Mouse (Mus musculus) forebrain, embryonic 14.5 days (tissue): ENCODE measurements around the gene Glp2r. TPM values are rescaled to one million over a fixed set of nuclear protein-coding genes. Genes with fewer than 3 reads are reported as not detected.

Experiments used
- ATAC-seq: fragments of 200-750 bp; cut with Nextera tagmentation; 2 replicates; pipeline ENCODE4 v1.8.0; 2017; ENCODE audit warnings: mild to moderate bottlenecking, moderate library complexity
- DNase-seq: peaks from one replicate; pipeline ENCODE4 v3.0.0-alpha.2; 2015; ENCODE audit warnings: low spot score
- H3K27ac ChIP-seq: fragments of 300-500 bp; sonication (generic); 2 replicates; pipeline ENCODE4 v1.5.1; 2014; ENCODE audit warnings: low read depth, mild to moderate bottlenecking, control low read depth, low read length, moderate library complexity
- H3K27me3 ChIP-seq: fragments of 300-500 bp; sonication (generic); replicated peaks from 2 replicates; pipeline ENCODE4 v1.6.1; 2014; ENCODE audit warnings: low read length, control low read depth, mixed read lengths; ENCODE audit not compliant: control insufficient read depth, insufficient read depth
- H3K36me3 ChIP-seq: fragments of 300-500 bp; sonication (generic); 2 replicates; pipeline ENCODE4 v1.6.1; 2014; ENCODE audit warnings: low read length, control low read depth; ENCODE audit not compliant: control insufficient read depth, insufficient read depth
- H3K4me1 ChIP-seq: fragments of 300-500 bp; sonication (generic); 2 replicates; pipeline ENCODE4 v1.6.1; 2014; ENCODE audit warnings: antibody characterized with exemption, low read length, control low read depth; ENCODE audit not compliant: control insufficient read depth, insufficient read depth
- H3K4me2 ChIP-seq: fragments of 300-500 bp; sonication (generic); 2 replicates; pipeline ENCODE4 v1.6.1; 2014; ENCODE audit warnings: mild to moderate bottlenecking, control low read depth, low read length
- H3K4me3 ChIP-seq: fragments of 300-500 bp; sonication (generic); 2 replicates; pipeline ENCODE4 v1.5.1; 2014; ENCODE audit warnings: low read depth, low read length, control low read depth
- H3K9ac ChIP-seq: fragments of 300-500 bp; sonication (generic); 2 replicates; pipeline ENCODE4 v1.6.1; 2014; ENCODE audit warnings: mild to moderate bottlenecking, low read length, control low read depth, moderate library complexity
- H3K9me3 ChIP-seq: fragments of 300-500 bp; sonication (generic); replicated peaks from 2 replicates; pipeline ENCODE4 v1.6.1; 2016; ENCODE audit warnings: low read length, control low read depth, mixed read lengths; ENCODE audit not compliant: control insufficient read depth
- WGBS: fragments of 180-500 bp; shearing (Covaris S2); extraction: QIAGEN DNeasy Blood & Tissue Kit; methylation state at CpG from one replicate; pipeline ENCODE4 v1.1.7; 2014; 5-methylcytosine and 5-hydroxymethylcytosine counted together
- polyA plus RNA-seq: library from polyadenylated mRNA; unstranded; fragments of >200 nt; fragmentation: Nextera tagmentation; extraction: Ambion mirVana; gene quantifications from 2 replicates; pipeline ENCODE4 v1.2.1, GENCODE M21; 2014

Glp2r gene
- polyA plus RNA-seq, 1 experiment from 2014 or later, result 0.05 TPM

DNA sequence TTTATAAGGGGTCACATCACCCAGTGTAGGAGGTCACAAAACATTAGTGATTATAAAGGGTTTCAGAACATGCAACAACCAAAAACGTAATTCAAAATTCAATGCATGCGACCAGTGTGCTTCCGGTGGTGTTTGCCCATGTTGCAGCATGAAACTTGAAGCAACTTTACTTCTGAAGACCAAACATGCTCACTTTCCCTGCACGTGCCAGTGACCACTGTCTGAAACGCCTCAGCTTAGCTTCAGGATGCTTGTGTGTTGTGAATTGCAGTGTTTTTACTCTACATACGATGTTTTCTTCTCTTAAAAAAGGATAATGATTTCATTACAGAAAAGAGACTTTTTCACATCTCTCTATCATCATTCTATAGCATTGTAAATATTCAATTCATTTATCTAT lies 32.6 kb downstream of the Glp2r start:
- ATAC-seq, result no peak
- Histone ChIP-seq H3K27ac (no peak overlapping the region), H3K9ac (no peak overlapping the region), H3K9me3 (no peaks in the 10 kb centered on the region), H3K27me3 (no peaks in the 10 kb centered on the region), H3K4me3 (no peak overlapping the region), H3K4me1 (no peaks in the 10 kb centered on the region), H3K4me2 (no peak overlapping the region), H3K36me3 (no peaks in the 10 kb centered on the region)
- DNase-seq, result no peak
- WGBS, result 83% methylated on average over 6 of the region's 6 CpGs

GRCm38 (mm10) chr11:67734597-67734996 lies 36.4 kb downstream of the Glp2r start:
- no peak for ATAC-seq
- WGBS, result 84% methylated on average over 3 of the region's 3 CpGs

GRCm38 (mm10) chr11:67733726-67734125 lies 37.2 kb downstream of the Glp2r start:
- no peak for ATAC-seq
- Histone ChIP-seq H3K4me3 (no peak overlapping the region), H3K4me1 (no peaks in the 10 kb centered on the region), H3K9ac (no peak overlapping the region), H3K4me2 (no peak overlapping the region), H3K27me3 (no peaks in the 10 kb centered on the region), H3K9me3 (no peaks in the 10 kb centered on the region), H3K36me3 (no peaks in the 10 kb centered on the region), H3K27ac (no peak overlapping the region)
- DNase-seq, result no peak
- WGBS, result 93% methylated on average over 1 of the region's 1 CpGs

More at GRCm38 (mm10) chr11:67734597-67734996, 36.4 kb downstream of the Glp2r start:
- Histone ChIP-seq H3K36me3 (no peaks in the 10 kb centered on the region), H3K9me3 (no peaks in the 10 kb centered on the region), H3K27me3 (no peaks in the 10 kb centered on the region), H3K9ac (no peak overlapping the region), H3K4me3 (no peak overlapping the region), H3K4me1 (no peaks in the 10 kb centered on the region), H3K4me2 (no peak overlapping the region), H3K27ac (no peak overlapping the region)
- no peak for DNase-seq

GRCm38 (mm10) chr11:67731056-67731455 lies 39.9 kb downstream of the Glp2r start:
- DNase-seq, result no peak
- Histone ChIP-seq H3K4me1 (no peaks in the 10 kb centered on the region), H3K9me3 (no peaks in the 10 kb centered on the region), H3K27ac (no peak overlapping the region), H3K9ac (no peak overlapping the region), H3K27me3 (no peaks in the 10 kb centered on the region), H3K4me2 (no peak overlapping the region), H3K36me3 (no peaks in the 10 kb centered on the region), H3K4me3 (no peak overlapping the region)
- no peak for ATAC-seq
- 93% methylated on average over 2 of the region's 2 CpGs for WGBS

DNA sequence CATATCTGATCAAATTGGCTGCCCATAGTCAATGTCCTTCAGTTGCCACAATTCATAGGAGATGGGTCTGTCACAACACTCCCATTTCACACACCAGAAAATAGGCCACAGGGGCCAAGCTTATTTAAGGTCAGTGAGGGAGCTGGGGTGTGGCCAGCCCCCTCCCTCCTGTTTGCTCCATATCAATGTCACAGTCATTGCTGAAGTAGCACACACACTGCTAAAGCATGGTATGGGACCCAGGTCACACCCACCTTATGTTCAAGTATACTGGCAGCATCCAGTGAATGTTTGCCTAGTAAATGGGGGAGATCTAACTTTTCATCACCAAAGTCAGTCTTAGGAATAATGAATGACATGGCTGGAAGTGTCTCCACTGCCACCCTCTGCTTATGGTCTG lies 42.2 kb downstream of the Glp2r start:
- Histone ChIP-seq H3K9me3 (no peaks in the 10 kb centered on the region), H3K4me2 (no peak overlapping the region), H3K27ac (no peak overlapping the region), H3K4me3 (no peak overlapping the region), H3K27me3 (no peaks in the 10 kb centered on the region), H3K36me3 (no peaks in the 10 kb centered on the region), H3K9ac (no peak overlapping the region), H3K4me1 (no peaks in the 10 kb centered on the region)
- ATAC-seq (no peak), DNase-seq (no peak)

DNA sequence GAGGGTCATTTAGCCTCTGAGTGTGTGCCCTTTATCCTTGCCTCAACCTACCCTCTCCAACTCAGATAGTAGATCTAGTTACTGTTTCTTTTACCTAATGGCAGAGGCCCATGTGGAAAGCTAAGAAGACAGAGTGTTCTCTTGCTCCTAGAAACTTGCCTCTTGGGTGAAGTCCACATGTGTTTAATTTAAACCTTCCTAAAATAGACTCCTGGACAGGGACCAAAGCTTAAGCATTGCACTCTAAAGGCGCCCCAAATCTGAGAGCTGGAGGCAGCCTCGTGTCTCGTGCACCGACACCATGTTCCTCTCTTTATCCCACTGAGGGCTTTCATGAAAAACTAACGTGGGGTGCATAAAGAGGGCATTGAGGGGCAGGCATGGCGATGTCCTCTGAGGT lies 43.9 kb downstream of the Glp2r start:
- H3K4me2 ChIP-seq, result no peak overlapping the region
- no peaks in the 10 kb centered on the region for H3K27me3 ChIP-seq
- no peak overlapping the region for H3K27ac ChIP-seq
- no peak overlapping the region for H3K9ac ChIP-seq
- DNase-seq (no peak), ATAC-seq (no peak)
- no peak overlapping the region for H3K4me3 ChIP-seq
- no peaks in the 10 kb centered on the region for H3K9me3 ChIP-seq
- no peaks in the 10 kb centered on the region for H3K36me3 ChIP-seq
- no peaks in the 10 kb centered on the region for H3K4me1 ChIP-seq
- 86% methylated on average over 6 of the region's 6 CpGs for WGBS

DNA sequence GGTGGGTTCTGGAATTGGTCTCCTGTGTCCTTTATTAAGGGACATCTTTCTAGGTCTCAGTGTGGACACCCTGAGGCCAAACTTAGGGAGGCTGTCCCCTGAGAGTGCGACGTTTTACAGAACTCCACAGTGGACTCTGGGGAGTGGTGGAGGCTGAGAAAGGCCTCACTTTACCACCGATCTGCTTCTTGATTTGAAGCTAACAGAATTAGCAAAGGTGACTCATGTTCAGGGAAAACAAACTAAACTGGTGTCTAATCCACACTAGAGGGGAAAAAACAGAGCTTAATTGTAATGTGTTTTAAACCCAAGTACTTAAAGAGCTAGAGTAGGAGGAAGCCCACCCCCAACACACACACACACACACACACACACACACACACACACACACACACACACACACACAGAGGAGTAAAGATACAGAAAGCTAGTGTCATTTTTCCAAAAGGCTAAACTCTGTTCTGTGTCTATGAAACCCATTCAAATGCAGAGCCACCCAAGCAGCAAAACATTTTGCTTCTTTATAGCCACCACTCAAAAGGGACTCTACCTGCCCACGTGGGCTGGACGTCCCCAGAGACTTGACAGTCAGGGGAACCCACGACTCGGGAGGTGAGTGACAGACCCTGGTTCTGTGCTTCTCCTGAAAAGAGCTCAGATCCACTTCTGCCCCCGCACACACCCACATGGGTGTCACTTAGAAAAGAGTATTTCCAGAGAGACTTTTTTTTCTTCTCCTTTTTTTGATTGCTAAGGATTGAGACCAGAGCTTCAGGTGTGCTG lies 47.5 kb downstream of the Glp2r start:
- Histone ChIP-seq H3K4me3 (no peak overlapping the region), H3K27me3 (no peaks in the 10 kb centered on the region), H3K9me3 (no peaks in the 10 kb centered on the region), H3K4me1 (no peaks in the 10 kb centered on the region), H3K9ac (no peak overlapping the region), H3K27ac (no peak overlapping the region), H3K36me3 (no peaks in the 10 kb centered on the region), H3K4me2 (no peak overlapping the region)
- ATAC-seq (no peak), DNase-seq (no peak)
- whole genome bisulfite sequencing, result 81% methylated on average over 8 of the region's 8 CpGs

DNA sequence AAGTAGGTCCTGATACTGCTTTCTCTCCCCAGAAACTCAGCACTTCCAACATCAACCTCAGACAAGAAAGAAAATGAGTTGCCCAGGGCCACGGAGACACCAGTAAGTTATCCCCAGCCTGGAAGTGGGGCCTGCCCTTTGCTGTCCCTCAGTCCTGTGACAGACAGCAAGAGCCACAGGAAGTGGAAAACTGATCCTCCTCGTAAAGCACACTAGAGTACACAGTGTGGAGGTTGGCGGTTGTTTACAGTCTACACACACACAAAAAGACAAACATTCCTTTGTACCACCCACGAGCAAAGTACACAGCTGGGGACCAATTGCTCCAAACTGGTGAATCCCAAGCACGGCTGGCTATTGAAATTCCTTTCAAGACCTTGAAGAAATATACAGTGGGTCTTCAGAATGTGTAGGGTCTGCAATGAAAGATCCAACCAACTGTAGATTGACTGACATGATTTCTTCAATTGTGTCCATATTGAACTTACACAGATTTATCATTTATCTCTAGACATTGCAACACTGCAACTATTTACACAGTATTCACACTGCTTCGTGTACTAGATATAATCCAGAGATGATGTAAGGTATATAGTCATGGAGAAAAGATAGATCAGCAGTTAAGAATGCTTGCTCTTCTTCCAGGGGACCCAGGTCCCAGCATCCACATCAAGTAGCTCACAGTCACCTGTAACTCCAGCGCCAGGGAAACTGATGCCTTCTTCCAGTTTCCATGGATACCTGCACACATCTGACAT lies 48.4 kb downstream of the Glp2r start:
- WGBS, result 71% methylated on average over 7 of the region's 7 CpGs
- no peaks in the 10 kb centered on the region for H3K4me1 ChIP-seq
- ATAC-seq (no peak), DNase-seq (no peak)
- no peaks in the 10 kb centered on the region for H3K27me3 ChIP-seq
- no peak overlapping the region for H3K9ac ChIP-seq
- no peaks in the 10 kb centered on the region for H3K9me3 ChIP-seq
- H3K27ac ChIP-seq, result no peak overlapping the region
- no peak overlapping the region for H3K4me2 ChIP-seq
- H3K36me3 ChIP-seq, result no peaks in the 10 kb centered on the region
- H3K4me3 ChIP-seq, result no peak overlapping the region

DNA sequence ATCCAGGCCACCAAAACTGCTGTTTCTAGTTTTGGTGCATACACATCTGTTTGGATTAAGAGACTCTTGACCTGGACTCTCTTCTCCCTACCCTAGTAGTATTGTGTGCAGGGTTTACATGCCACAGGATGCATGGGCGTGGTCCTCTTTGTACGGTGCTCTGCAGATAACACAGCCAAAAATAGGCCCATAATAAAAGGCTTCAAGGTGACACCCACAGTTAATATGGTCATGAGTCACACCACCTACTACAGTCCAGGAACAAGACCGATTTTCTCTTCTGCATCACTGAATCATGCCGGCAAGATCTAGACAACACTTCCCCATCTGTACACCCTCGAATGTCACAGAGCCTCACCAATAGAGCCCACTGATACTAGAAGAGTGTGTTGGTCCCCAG lies 49.5 kb downstream of the Glp2r start:
- Histone ChIP-seq H3K4me1 (no peaks in the 10 kb centered on the region), H3K27ac (no peak overlapping the region), H3K9me3 (no peaks in the 10 kb centered on the region), H3K36me3 (no peaks in the 10 kb centered on the region), H3K9ac (no peak overlapping the region), H3K27me3 (no peaks in the 10 kb centered on the region), H3K4me2 (no peak overlapping the region), H3K4me3 (no peak overlapping the region)
- WGBS, result 95% methylated on average over 5 of the region's 5 CpGs
- no peak for ATAC-seq
- DNase-seq, result no peak
